Mouse (Mus musculus) CH12.LX (cell line): ENCODE data around the gene Uqcrq. TPM values are rescaled to one million over a fixed set of nuclear protein-coding genes. Genes with fewer than 3 reads are reported as not detected.

Experiments
- DNase-seq: peaks from one replicate; pipeline ENCODE4 v3.0.0-alpha.2; 2013; ENCODE audit errors: extremely low read depth
- H3K27ac ChIP-seq: 2 replicates; pipeline ENCODE4 v1.5.1; 2012; ENCODE audit warnings: low read depth, mild to moderate bottlenecking, control low read depth, moderate library complexity; ENCODE audit not compliant: insufficient read depth
- H3K27me3 ChIP-seq: replicated peaks from 2 replicates; pipeline ENCODE3; 2012; ENCODE audit warnings: inconsistent platforms
- H3K36me3 ChIP-seq, 2 experiments: replicated peaks in 1 of 2; 2 replicates each; pipeline versions ENCODE3 to v1.6.1; 2012; ENCODE audit warnings: inconsistent platforms in 1 of 2, low read length in 1 of 2, mild to moderate bottlenecking in 1 of 2, mixed read lengths in 1 of 2, moderate library complexity in 1 of 2; ENCODE audit not compliant: control insufficient read depth in 1 of 2, insufficient read depth in 1 of 2
- H3K4me1 ChIP-seq, 2 experiments: 2 replicates each; pipeline ENCODE4 v1.6.1; 2012; ENCODE audit warnings: inconsistent platforms in 1 of 2, moderate library complexity in 1 of 2; ENCODE audit not compliant: insufficient read depth in 2 of 2, control insufficient read depth in 1 of 2
- H3K4me2 ChIP-seq: 2 replicates; pipeline ENCODE4 v1.6.1; 2012; ENCODE audit warnings: low read depth, mild to moderate bottlenecking, control low read depth; ENCODE audit not compliant: poor library complexity, insufficient read depth, severe bottlenecking
- H3K4me3 ChIP-seq, 3 experiments: fragments of 150-350 bp in 1 of 3; sonication (generic) in 1 of 3; replicated peaks in 1 of 3; 2 replicates each; pipeline versions ENCODE3 to v1.5.1; 2011 to 2012; ENCODE audit warnings: low read depth in 2 of 3, low read length in 2 of 3, mild to moderate bottlenecking in 2 of 3, moderate library complexity in 2 of 3, control low read depth in 1 of 3, improper control_type of control experiment in 1 of 3, inconsistent platforms in 1 of 3, mixed read lengths in 1 of 3; ENCODE audit not compliant: poor library complexity in 1 of 3
- H3K79me2 ChIP-seq: replicated peaks from 2 replicates; pipeline ENCODE4 v1.6.1; 2012; ENCODE audit warnings: mild to moderate bottlenecking, moderate library complexity; ENCODE audit not compliant: control insufficient read depth, poor library complexity, insufficient read depth, severe bottlenecking; ENCODE audit errors: extremely low read depth
- H3K9ac ChIP-seq: 2 replicates; pipeline ENCODE4 v1.6.1; 2012; ENCODE audit warnings: low read depth, mild to moderate bottlenecking, control low read depth, moderate library complexity; ENCODE audit not compliant: insufficient read depth
- H3K9me3 ChIP-seq: replicated peaks from 2 replicates; pipeline ENCODE3; 2012; ENCODE audit warnings: low read length, inconsistent platforms, mixed read lengths
- BHLHE40 ChIP-seq: IDR thresholded peaks from 2 replicates; pipeline ENCODE4 v1.6.1; 2011; ENCODE audit warnings: mild to moderate bottlenecking, low read depth, low read length, improper control_type of control experiment
- CHD1 ChIP-seq: IDR thresholded peaks from 2 replicates; pipeline ENCODE4 v1.6.1; 2012; ENCODE audit warnings: low read depth, low read length, improper control_type of control experiment, inconsistent platforms
- CTCF ChIP-seq, 2 experiments: IDR thresholded peaks in 1 of 2; conservative IDR thresholded peaks in 1 of 2; 2 replicates each; pipeline ENCODE4 v1.5.1; 2011 to 2012; ENCODE audit warnings: low read depth in 2 of 2, low read length in 2 of 2, improper control_type of control experiment in 1 of 2, inconsistent platforms in 1 of 2, mild to moderate bottlenecking in 1 of 2, moderate library complexity in 1 of 2
- ELF1 ChIP-seq: IDR thresholded peaks from 2 replicates; pipeline ENCODE4 v1.6.1; 2014; ENCODE audit warnings: low read depth, mild to moderate bottlenecking, inconsistent platforms, low read length, improper control_type of control experiment
- EP300 ChIP-seq: IDR thresholded peaks from 2 replicates; pipeline ENCODE4 v1.6.1; 2011; ENCODE audit warnings: low read length, improper control_type of control experiment
- GABPA ChIP-seq: IDR thresholded peaks from 2 replicates; pipeline ENCODE4 v1.6.1; 2012; ENCODE audit warnings: low read depth, low read length, improper control_type of control experiment, inconsistent platforms; ENCODE audit not compliant: insufficient replicate concordance
- IRF4 ChIP-seq: IDR thresholded peaks from 2 replicates; pipeline ENCODE4 v1.6.1; 2014; ENCODE audit warnings: low read depth, mild to moderate bottlenecking, inconsistent platforms, low read length, improper control_type of control experiment
- JUN ChIP-seq: IDR thresholded peaks from 2 replicates; pipeline ENCODE4 v1.6.1; 2011; ENCODE audit warnings: low read depth, mild to moderate bottlenecking, low read length, improper control_type of control experiment, moderate library complexity; ENCODE audit not compliant: insufficient read depth
- KAT2A ChIP-seq: IDR thresholded peaks from 2 replicates; pipeline ENCODE4 v1.6.1; 2012; ENCODE audit warnings: low read length, improper control_type of control experiment, inconsistent platforms; ENCODE audit not compliant: insufficient replicate concordance
- MAFK ChIP-seq: IDR thresholded peaks from 2 replicates; pipeline ENCODE4 v1.6.1; 2011; ENCODE audit warnings: low read length, improper control_type of control experiment; ENCODE audit not compliant: insufficient replicate concordance
- MEF2A ChIP-seq: IDR thresholded peaks from 2 replicates; pipeline ENCODE4 v1.6.1; 2014; ENCODE audit warnings: low read depth, mild to moderate bottlenecking, inconsistent platforms, low read length, improper control_type of control experiment, borderline replicate concordance
- MXI1 ChIP-seq: IDR thresholded peaks from 2 replicates; pipeline ENCODE4 v1.6.1; 2011; ENCODE audit warnings: mild to moderate bottlenecking, low read depth, low read length, improper control_type of control experiment
- NELFE ChIP-seq: IDR thresholded peaks from 2 replicates; pipeline ENCODE4 v1.6.1; 2011; ENCODE audit warnings: low read depth, low read length, improper control_type of control experiment
- NRF1 ChIP-seq: IDR thresholded peaks from 2 replicates; pipeline ENCODE4 v1.6.1; 2014; ENCODE audit warnings: low read depth, mild to moderate bottlenecking, inconsistent platforms, low read length, improper control_type of control experiment, moderate library complexity
- PAX5 ChIP-seq: IDR thresholded peaks from 2 replicates; pipeline ENCODE4 v1.6.1; 2012; ENCODE audit warnings: low read length, inconsistent platforms, mixed read lengths
- POLR2A ChIP-seq: IDR thresholded peaks from 2 replicates; pipeline ENCODE4 v1.6.1; 2011; ENCODE audit warnings: low read depth, mild to moderate bottlenecking, improper control_type of control experiment, low read length
- RAD21 ChIP-seq: IDR thresholded peaks from 2 replicates; pipeline ENCODE4 v1.6.1; 2011; ENCODE audit warnings: low read depth, mild to moderate bottlenecking, low read length, improper control_type of control experiment, moderate library complexity
- RCOR1 ChIP-seq: conservative IDR thresholded peaks from 2 replicates; pipeline ENCODE4 v1.6.1; 2012; ENCODE audit warnings: low read depth, mild to moderate bottlenecking, inconsistent platforms, low read length, improper control_type of control experiment
- SMC3 ChIP-seq: IDR thresholded peaks from 2 replicates; pipeline ENCODE4 v1.6.1; 2011; ENCODE audit warnings: low read depth, low read length, improper control_type of control experiment
- USF1 ChIP-seq: IDR thresholded peaks from 2 replicates; pipeline ENCODE4 v1.6.1; 2014; ENCODE audit warnings: low read depth, mild to moderate bottlenecking, inconsistent platforms, low read length, improper control_type of control experiment
- ZMIZ1 ChIP-seq: IDR thresholded peaks from 2 replicates; pipeline ENCODE4 v1.6.1; 2012; ENCODE audit warnings: low read depth, mild to moderate bottlenecking, inconsistent platforms, low read length, improper control_type of control experiment
- ZNF384 ChIP-seq: IDR thresholded peaks from 2 replicates; pipeline ENCODE4 v1.6.1; 2012; ENCODE audit warnings: low read depth, low read length, improper control_type of control experiment, inconsistent platforms
- dilution Hi-C: fragments of 300-500 bp; cut with MboI; formaldehyde crosslinking; loops from 2 replicates; pipeline ENCODE4 v1.14.3; 2020; ENCODE audit warnings: low sequenced_read_pairs; ENCODE audit not compliant: extremely low pct_unique_long_range_greater_than_20kb, extremely low pct_ligation_motif_present
- in situ Hi-C: fragments of 300-500 bp; cut with MboI; formaldehyde crosslinking; loops from 3 replicates; pipeline ENCODE4 v1.14.3; 2019; ENCODE audit warnings: low sequenced_read_pairs, low pct_ligation_motif_present, low pct_unique_long_range_greater_than_20kb, mixed read lengths
- polyA plus RNA-seq: library from polyadenylated mRNA; unstranded; fragments of >175 nt; gene quantifications from 2 replicates; pipeline ENCODE4 v1.2.1, GENCODE M21; 2012; ENCODE audit warnings: low read depth; ENCODE audit not compliant: insufficient read length
- total RNA-seq, 2 experiments: library from RNA; depleted of rRNA; stranded (reverse); fragments of 300-350 nt in 1 of 2; fragments of >200 nt in 1 of 2; gene quantifications; 2 replicates each; pipeline ENCODE4 v1.2.3; 2012 to 2014

The Uqcrq gene
- total and polyA plus RNA-seq, 3 experiments = 120 to 765 (median 168) TPM

DNA sequence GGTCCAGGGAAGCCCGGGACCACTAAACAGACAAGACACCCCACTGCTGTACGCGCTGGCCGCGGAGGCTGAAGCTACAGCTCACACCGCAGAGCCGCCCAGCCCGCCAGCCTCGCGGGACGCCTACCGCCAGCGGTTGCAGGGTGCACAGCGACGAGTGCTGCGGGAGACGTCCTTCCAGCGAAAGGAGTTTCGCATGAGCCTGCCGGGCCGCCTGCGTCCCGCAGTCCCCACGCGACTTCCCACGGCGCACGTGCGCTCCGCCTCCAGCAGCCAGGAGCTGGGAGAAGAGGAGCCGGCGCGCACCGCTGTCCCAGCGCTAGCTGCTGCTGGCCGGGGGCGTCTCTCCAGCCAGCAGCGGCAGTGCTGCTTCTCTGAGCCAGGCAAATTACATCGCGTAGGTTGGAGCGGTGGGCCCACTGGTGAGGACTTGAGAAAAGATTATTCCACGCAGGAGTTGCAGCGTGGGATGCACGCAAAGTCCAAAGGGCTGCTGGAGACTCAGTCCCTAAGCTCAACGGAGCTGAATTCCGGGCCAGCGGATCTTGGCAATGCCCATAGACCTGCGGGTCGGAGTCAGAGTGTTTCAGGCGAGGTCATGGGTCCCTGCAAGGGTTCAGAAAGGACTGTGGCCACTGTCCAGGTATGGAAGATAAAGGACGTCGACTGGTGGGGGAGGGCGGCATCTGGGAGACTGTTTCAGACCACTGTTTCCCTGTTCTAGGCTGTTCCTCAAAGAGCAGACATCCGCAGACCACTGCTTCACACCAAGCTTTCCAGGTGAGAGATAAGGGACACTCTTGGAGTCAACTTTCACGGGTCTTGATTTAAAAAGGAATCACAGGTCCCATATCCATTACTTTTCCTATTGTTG is 33.2 kb upstream of the Uqcrq start:
- no peak for DNase-seq
- Histone ChIP-seq H3K79me2 (no peaks in the 10 kb centered on the region), H3K9me3 (no peaks in the 10 kb centered on the region), H3K4me2 (no peak overlapping the region), H3K36me3 (no peaks in the 10 kb centered on the region), H3K4me1 (peaks cover 0 to 4% of the 10 kb centered on the region in 2 experiments; a peak in 2 of 4 replicates), H3K4me3 (no peak overlapping the region), H3K27me3 (no peaks in the 10 kb centered on the region), H3K9ac (no peak overlapping the region), H3K27ac (no peak overlapping the region)
- dilution Hi-C loops (no loop called here), in situ Hi-C loops (loop anchor here (10.0 kb wide), 1 partner anchor 391 kb away; the partner anchor contains the start of gene Gm12216)
- TF ChIP-seq SMC3 (no peak), RAD21 (no peak), MEF2A (no peak), MAFK (no peak), KAT2A (no peak), PAX5 (no peak), USF1 (no peak), MXI1 (no peak), RCOR1 (no peak), IRF4 (no peak), ELF1 (no peak), CHD1 (no peak), ZNF384 (no peak), NRF1 (no peak), EP300 (no peak), NELFE (no peak), ZMIZ1 (no peak), POLR2A (no peak), GABPA (no peak), BHLHE40 (no peak)

DNA sequence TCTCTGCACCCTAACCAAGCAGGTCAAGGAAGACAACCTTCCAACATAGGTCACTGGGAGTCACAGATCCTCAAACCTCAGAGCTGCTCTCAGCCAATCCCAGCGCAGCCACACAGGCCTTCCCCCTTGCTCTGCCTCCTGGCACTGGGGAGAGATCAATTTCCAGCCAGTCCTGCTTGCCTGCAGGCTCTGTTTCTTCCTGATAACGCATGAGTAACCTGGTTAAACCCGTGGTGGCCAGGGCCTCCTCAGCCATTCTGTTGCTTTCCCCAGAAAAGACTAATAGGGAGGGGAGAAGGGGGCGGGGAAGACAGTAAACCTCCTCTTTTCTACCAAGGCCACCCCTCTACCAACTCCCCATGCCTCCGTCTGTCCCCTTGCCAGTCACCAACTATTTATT is 31.1 kb upstream of the Uqcrq start:
- dilution Hi-C loops (no loop called here), in situ Hi-C loops (loop anchor here (10.0 kb wide), 1 partner anchor 393 kb away; the partner anchor contains the start of gene Gm12216)
- Histone ChIP-seq H3K27ac (no peak overlapping the region), H3K4me3 (no peak overlapping the region), H3K36me3 (no peaks in the 10 kb centered on the region), H3K9me3 (peaks cover 5% of the 10 kb centered on the region), H3K9ac (no peak overlapping the region), H3K4me2 (no peak overlapping the region), H3K79me2 (no peaks in the 10 kb centered on the region), H3K27me3 (no peaks in the 10 kb centered on the region), H3K4me1 (peaks cover 0 to 4% of the 10 kb centered on the region in 2 experiments; a peak in 2 of 4 replicates)
- no peak for DNase-seq
- TF ChIP-seq CTCF (conservative IDR thresholded peaks at IDR 0.05 in 1 of 2, IDR thresholded peaks at IDR 0.05 in 1 of 2; ENCODE audit: low read depth in 2 of 2, low read length in 2 of 2) (no peak), JUN (no peak), MAFK (no peak), MXI1 (no peak), RCOR1 (no peak), NRF1 (no peak), IRF4 (no peak)
